Mouse (Mus musculus): ENCODE results near the gene Smg9.

GRCm38 (mm10) chr7:24442313-24442712, 42.9 kb downstream of the Smg9 start:
- no peak for TF ChIP-seq CTCF (IDR thresholded peaks at IDR 0.05; ENCODE audit: extremely low read depth, insufficient read depth, low read length)
- no peak for TF ChIP-seq POLR2A (IDR thresholded peaks at IDR 0.05; ENCODE audit: extremely low read depth, insufficient read depth, low read length)

Data from cortical plate, adult 2 months (tissue).